Mouse (Mus musculus) heart, postnatal 0 days (tissue): ENCODE data around the gene Gjc1.

ENCODE experiments used
- CTCF ChIP-seq: IDR thresholded peaks from 2 replicates; pipeline ENCODE4 v1.5.1; 2016; ENCODE audit warnings: antibody characterized with exemption, control low read depth, low read depth
- EP300 ChIP-seq: IDR thresholded peaks from 2 replicates; pipeline ENCODE4 v1.6.1; 2016; ENCODE audit warnings: antibody characterized with exemption, low read depth

DNA sequence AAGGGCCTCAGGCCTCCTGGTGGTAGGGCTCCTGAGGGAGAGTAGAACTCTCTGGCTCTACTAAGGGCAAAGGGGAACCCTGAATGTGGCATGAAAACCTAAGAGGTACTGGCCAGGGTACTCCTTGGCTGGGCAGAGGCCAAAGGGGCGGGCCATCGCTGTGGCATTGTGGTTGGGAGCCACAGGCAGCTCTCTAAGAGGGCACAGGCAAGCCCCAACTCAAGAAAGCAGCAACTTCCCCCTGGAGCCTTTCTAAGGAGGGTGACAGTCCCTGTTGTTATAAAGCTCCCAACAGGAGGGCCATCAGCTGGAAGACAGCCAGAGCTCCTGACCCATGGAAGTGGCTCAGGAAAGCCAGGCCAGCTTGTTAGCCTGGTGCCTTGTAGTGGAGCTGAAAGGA, 60.5 kb downstream of the Gjc1 start:
- no peak for TF ChIP-seq CTCF
- TF ChIP-seq EP300, result no peak
